Mouse (Mus musculus): ENCODE measurements at regions not wholly inside any gene's neighbourhood (a gene's known extent, or its start where the extent isn't known, plus 50 kb on each side); places are given as distances from the start of the nearest gene placed in this dataset.
"Not testable (repeated sequence)": the region's sequence is repeated elsewhere in the genome, so short reads cannot be mapped to it uniquely, and the experiment has no call there.

GRCm38 (mm10) chr2:168424277-168425099 is 143.0 kb upstream of the Kcng1 start:
- Histone ChIP-seq H3K27me3 (replicated peaks) (no peaks in the 10 kb centered on the region), H3K4me3 (no peak overlapping the region), H3K4me1 (peaks cover 4% of the 10 kb centered on the region; the same call in 1 of the 2 replicates), H3K27ac (no peak overlapping the region), H3K9me3 (no peaks in the 10 kb centered on the region), H3K36me3 (no peaks in the 10 kb centered on the region), H3K4me2 (replicated peaks) (no peak overlapping the region), H3K9ac (no peak overlapping the region)
- 67% methylated on average over 20 of the region's 20 CpGs for WGBS
- no peak for ATAC-seq (ENCODE audit: low FRiP score, low read depth)

- ATAC-seq (ENCODE audit: low FRiP score, low read depth) = no peak
- H3K4me3 ChIP-seq = no peak overlapping the region
- no peaks in the 10 kb centered on the region for H3K9me3 ChIP-seq
- no peaks in the 10 kb centered on the region for H3K27me3 ChIP-seq (replicated peaks)
- WGBS = 71% methylated on average over 6 of the region's 6 CpGs
- no peak overlapping the region for H3K27ac ChIP-seq
- no peak overlapping the region for H3K4me2 ChIP-seq (replicated peaks)
- no peak overlapping the region for H3K9ac ChIP-seq
- H3K4me1 ChIP-seq = peaks cover 4% of the 10 kb centered on the region; the same call in 1 of the 2 replicates
- H3K36me3 ChIP-seq = no peaks in the 10 kb centered on the region
These were observed 142.0 kb upstream of the Kcng1 start for GRCm38 (mm10) chr2:168423551-168423950.

DNA sequence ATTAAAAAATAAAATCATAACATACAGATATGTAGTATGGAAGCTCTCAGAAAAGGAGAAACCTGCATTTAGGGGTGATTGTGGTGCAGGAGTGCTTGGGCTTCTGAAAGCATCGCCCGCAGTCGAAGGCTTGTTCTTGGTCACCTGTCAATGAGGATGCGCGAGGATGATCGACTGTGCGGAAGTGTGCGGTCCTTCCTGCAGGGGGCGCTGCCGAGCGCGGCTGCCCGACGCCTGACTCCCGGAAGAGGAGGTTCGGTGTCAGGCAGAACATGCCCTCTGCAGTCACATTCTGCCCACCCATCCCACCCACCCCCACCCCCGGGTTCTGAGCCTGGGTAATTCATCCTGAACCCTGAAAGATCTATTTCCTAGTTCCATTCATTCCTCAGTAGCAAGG is 133.6 kb upstream of the Kcng1 start:
- Histone ChIP-seq H3K4me3 (no peak overlapping the region), H3K4me2 (replicated peaks) (no peak overlapping the region), H3K4me1 (no peaks in the 10 kb centered on the region), H3K36me3 (no peaks in the 10 kb centered on the region), H3K9me3 (no peaks in the 10 kb centered on the region), H3K27me3 (replicated peaks) (no peaks in the 10 kb centered on the region), H3K9ac (no peak overlapping the region), H3K27ac (no peak overlapping the region)
- 17% methylated on average over 17 of the region's 17 CpGs for WGBS
- ATAC-seq (ENCODE audit: low FRiP score, low read depth) = no peak

DNA sequence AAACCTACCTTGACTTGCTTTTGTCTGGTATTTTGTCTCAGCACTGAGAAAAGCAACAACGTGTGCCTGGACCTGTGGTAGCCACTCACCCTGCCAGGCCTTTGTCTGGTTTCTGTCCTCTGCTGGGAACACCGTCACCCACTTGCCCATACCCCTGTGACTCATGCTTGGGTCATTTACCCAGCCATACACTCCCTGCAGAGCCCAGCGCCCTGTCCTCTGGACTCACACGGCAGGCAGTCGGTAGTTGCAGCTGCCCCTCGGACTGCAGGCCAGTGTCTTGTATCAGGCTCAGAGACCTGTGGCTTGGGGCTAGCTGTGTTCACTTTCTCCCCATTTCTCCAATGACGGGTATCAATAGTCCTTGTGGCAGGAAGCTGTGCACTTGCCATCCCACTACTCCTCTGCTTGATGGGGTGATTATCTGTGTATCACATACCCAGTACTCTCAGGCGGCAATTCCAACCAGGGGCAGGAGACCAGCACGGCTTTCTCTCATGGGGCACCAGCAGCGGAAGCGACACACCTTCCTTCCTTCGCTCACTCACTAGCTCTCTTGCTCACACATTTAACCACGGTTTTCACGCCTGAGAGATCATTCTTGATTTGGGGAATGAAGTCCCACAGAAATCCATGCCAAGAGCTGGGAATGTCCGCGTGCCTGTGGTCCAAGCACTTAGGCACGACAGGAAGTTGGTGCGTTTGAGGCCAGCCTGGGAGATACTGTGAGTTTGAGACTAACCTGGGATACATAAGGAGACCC is 132.8 kb upstream of the Kcng1 start:
- no peak overlapping the region for H3K4me3 ChIP-seq
- H3K36me3 ChIP-seq = no peaks in the 10 kb centered on the region
- 85% methylated on average over 18 of the region's 18 CpGs for WGBS
- no peaks in the 10 kb centered on the region for H3K27me3 ChIP-seq (replicated peaks)
- no peak overlapping the region for H3K4me2 ChIP-seq (replicated peaks)
- H3K4me1 ChIP-seq = no peaks in the 10 kb centered on the region
- no peak overlapping the region for H3K27ac ChIP-seq
- H3K9me3 ChIP-seq = no peaks in the 10 kb centered on the region
- H3K9ac ChIP-seq = no peak overlapping the region
- ATAC-seq (ENCODE audit: low FRiP score, low read depth) = no peak

DNA sequence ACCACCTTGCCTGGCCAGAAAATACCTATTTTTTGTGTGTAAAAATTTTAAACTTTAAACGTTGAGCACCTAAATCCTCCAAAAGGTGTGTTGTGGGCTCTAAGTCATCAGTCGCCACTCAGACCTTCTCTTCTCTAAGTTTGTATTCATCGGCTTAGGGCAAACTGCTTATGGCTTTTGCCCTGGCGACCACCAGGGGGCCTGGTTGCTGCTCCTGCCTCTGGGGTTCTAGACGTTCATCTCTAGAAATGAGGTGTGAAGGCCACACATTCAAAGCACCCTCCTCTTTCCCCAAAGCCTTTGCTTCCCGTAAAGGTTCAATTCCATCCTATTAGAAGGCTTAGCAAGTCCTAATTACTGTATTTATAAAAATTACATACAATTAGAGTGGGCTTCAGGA is 131.3 kb upstream of the Kcng1 start:
- no peaks in the 10 kb centered on the region for H3K27me3 ChIP-seq (replicated peaks)
- ATAC-seq (ENCODE audit: low FRiP score, low read depth) = no peak
- 57% methylated on average over 6 of the region's 6 CpGs for WGBS
- no peak overlapping the region for H3K4me3 ChIP-seq
- H3K4me1 ChIP-seq = no peaks in the 10 kb centered on the region
- H3K27ac ChIP-seq = no peak overlapping the region
- H3K9me3 ChIP-seq = 0 out of 2 replicates have a peak, but pooled peaks cover 4% of the 10 kb centered on the region
- H3K36me3 ChIP-seq = no peaks in the 10 kb centered on the region
- no peak overlapping the region for H3K9ac ChIP-seq
- no peak overlapping the region for H3K4me2 ChIP-seq (replicated peaks)

DNA sequence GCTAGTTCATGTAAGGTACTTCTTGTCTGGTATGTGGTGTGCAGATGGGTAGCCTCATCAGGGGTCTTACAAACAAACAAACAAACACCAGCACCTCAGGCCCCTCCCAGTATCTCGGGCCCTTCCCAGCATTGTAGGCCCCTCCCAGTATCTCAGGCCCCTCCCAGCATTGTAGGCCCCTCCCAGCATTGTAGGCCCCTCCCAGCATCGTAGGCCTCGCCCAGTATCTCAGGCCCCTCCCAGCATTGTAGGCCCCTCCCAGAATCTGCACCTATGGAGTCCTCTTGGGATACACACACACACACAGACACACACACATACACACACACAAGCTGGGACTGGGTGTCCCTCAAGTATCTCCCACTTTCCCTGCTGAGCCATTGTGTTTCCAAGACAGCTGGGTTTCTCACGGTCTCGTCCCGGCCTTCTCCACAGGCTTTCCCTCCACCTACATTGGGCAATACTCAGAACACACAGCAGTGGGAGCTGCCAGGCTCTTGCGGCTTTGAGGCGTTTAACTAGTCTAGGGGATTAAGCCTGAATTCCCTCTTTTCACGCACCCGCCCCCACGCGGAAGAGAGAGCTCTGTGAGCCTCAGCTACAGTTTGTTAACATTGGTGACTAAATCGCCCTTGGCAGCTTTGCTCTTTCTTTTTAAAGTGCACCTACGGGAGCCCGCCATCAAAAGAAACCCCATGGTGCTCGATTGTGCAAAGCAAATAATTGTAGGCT is 121.4 kb upstream of the Kcng1 start:
- H3K4me1 ChIP-seq = no peaks in the 10 kb centered on the region
- no peaks in the 10 kb centered on the region for H3K9me3 ChIP-seq
- no peak overlapping the region for H3K9ac ChIP-seq
- H3K27me3 ChIP-seq (replicated peaks) = 0 out of 2 replicates have a peak, but pooled peaks cover 3% of the 10 kb centered on the region
- no peak; the same call in 1 of the 2 replicates for ATAC-seq (ENCODE audit: low FRiP score, low read depth)
- H3K36me3 ChIP-seq = no peaks in the 10 kb centered on the region
- H3K4me3 ChIP-seq = no peak overlapping the region
- no peak overlapping the region for H3K4me2 ChIP-seq (replicated peaks)
- WGBS = 51% methylated on average over 16 of the region's 16 CpGs
- no peak overlapping the region for H3K27ac ChIP-seq

GRCm38 (mm10) chr2:168399088-168399709 is 117.7 kb upstream of the Kcng1 start:
- Histone ChIP-seq H3K27ac (no peak overlapping the region), H3K36me3 (no peaks in the 10 kb centered on the region), H3K9ac (no peak overlapping the region), H3K4me3 (no peak overlapping the region), H3K9me3 (no peaks in the 10 kb centered on the region), H3K27me3 (replicated peaks) (no peaks in the 10 kb centered on the region), H3K4me2 (replicated peaks) (no peak overlapping the region), H3K4me1 (0 out of 2 replicates have a peak, but pooled peaks cover 4% of the 10 kb centered on the region)
- WGBS = 67% methylated on average over 14 of the region's 14 CpGs
- no peak for ATAC-seq (ENCODE audit: low FRiP score, low read depth)

DNA sequence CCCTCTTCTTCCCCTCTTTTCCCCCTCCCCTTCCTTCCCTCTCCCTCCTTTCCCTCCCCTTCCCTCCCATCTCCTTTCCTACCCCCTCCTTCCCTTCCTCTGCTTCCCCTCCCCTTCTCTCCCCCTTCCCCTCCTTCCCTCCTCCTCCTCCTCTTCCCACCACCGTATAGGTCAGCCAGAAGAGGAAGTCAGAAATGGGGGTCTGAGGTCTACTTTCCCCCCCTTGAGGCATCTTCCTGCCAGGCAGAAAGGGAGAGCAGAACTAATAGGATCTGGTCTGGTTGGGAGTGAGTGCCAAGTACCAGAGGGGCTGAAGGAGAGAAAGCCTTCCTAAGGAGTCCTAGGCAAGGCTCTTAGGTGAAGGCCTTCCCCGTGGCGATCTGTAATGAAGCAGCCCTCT is 114.8 kb upstream of the Kcng1 start:
- H3K27me3 ChIP-seq (replicated peaks) = no peaks in the 10 kb centered on the region
- H3K4me3 ChIP-seq = no peak overlapping the region
- WGBS = 69% methylated on average over 3 of the region's 3 CpGs
- H3K9ac ChIP-seq = no peak overlapping the region
- H3K27ac ChIP-seq = no peak overlapping the region
- no peaks in the 10 kb centered on the region for H3K36me3 ChIP-seq
- no peak overlapping the region for H3K4me2 ChIP-seq (replicated peaks)
- ATAC-seq (ENCODE audit: low FRiP score, low read depth) = no peak
- 0 out of 2 replicates have a peak, but pooled peaks cover 4% of the 10 kb centered on the region for H3K4me1 ChIP-seq
- H3K9me3 ChIP-seq = no peaks in the 10 kb centered on the region

GRCm38 (mm10) chr2:168393341-168393740 is 111.8 kb upstream of the Kcng1 start:
- H3K9ac ChIP-seq = no peak overlapping the region
- no peaks in the 10 kb centered on the region for H3K27me3 ChIP-seq (replicated peaks)
- 92% methylated on average over 18 of the region's 18 CpGs for WGBS
- no peaks in the 10 kb centered on the region for H3K36me3 ChIP-seq
- H3K4me2 ChIP-seq (replicated peaks) = no peak overlapping the region
- no peak for ATAC-seq (ENCODE audit: low FRiP score, low read depth)
- no peak overlapping the region for H3K4me3 ChIP-seq
- H3K4me1 ChIP-seq = 0 out of 2 replicates have a peak, but pooled peaks cover 4% of the 10 kb centered on the region
- H3K27ac ChIP-seq = no peak overlapping the region
- H3K9me3 ChIP-seq = no peaks in the 10 kb centered on the region

- 84% methylated on average over 3 of the region's 3 CpGs for WGBS
These were observed 110.6 kb upstream of the Kcng1 start for GRCm38 (mm10) chr2:168392171-168392570.

DNA sequence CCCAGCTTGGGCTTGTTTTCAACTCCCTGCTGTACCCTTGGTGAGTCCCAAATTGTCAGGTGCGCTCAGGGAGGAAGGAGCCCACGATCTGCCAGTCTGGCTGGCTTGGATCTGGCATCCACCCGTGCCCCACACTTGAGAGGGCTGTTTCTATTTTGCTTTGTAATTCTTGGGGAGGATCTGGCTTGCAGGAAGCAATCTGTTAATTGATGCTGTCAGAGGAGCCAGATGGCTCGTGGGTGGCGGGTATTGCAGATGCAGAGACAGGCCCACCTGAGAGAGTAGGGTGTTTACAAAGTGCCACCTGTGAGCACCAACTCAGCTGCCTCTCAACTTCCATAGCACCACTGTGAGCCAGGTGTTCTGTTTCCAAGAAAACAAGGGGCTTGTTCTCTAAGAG is 99.1 kb upstream of the Kcng1 start:
- no peak overlapping the region for H3K27ac ChIP-seq
- no peaks in the 10 kb centered on the region for H3K36me3 ChIP-seq
- no peaks in the 10 kb centered on the region for H3K4me1 ChIP-seq
- ATAC-seq (ENCODE audit: low FRiP score, low read depth) = no peak
- no peak overlapping the region for H3K4me2 ChIP-seq (replicated peaks)
- 82% methylated on average over 5 of the region's 5 CpGs for WGBS
- no peak overlapping the region for H3K9ac ChIP-seq
- no peaks in the 10 kb centered on the region for H3K9me3 ChIP-seq
- no peaks in the 10 kb centered on the region for H3K27me3 ChIP-seq (replicated peaks)
- no peak overlapping the region for H3K4me3 ChIP-seq

More at GRCm38 (mm10) chr2:168392171-168392570, 110.6 kb upstream of the Kcng1 start:
- not testable (repeated sequence) for H3K27me3 ChIP-seq (replicated peaks); H3K9me3 ChIP-seq; H3K4me2 ChIP-seq (replicated peaks); H3K4me1 ChIP-seq; H3K27ac ChIP-seq; H3K9ac ChIP-seq; H3K4me3 ChIP-seq; H3K36me3 ChIP-seq; ATAC-seq (ENCODE audit: low FRiP score, low read depth)

GRCm38 (mm10) chr2:168372356-168372755 is 90.8 kb upstream of the Kcng1 start:
- H3K4me3 ChIP-seq = no peak overlapping the region
- H3K27ac ChIP-seq = no peak overlapping the region
- peaks cover 17% of the 10 kb centered on the region for H3K9me3 ChIP-seq
- 91% methylated on average over 5 of the region's 5 CpGs for WGBS
- no peaks in the 10 kb centered on the region for H3K36me3 ChIP-seq
- H3K4me2 ChIP-seq (replicated peaks) = no peak overlapping the region
- H3K4me1 ChIP-seq = no peaks in the 10 kb centered on the region
- no peak for ATAC-seq (ENCODE audit: low FRiP score, low read depth)
- H3K27me3 ChIP-seq (replicated peaks) = no peaks in the 10 kb centered on the region
- H3K9ac ChIP-seq = no peak overlapping the region
